Mouse (Mus musculus): ENCODE results near the gene Tcte1.

Gene Tcte1

DNA sequence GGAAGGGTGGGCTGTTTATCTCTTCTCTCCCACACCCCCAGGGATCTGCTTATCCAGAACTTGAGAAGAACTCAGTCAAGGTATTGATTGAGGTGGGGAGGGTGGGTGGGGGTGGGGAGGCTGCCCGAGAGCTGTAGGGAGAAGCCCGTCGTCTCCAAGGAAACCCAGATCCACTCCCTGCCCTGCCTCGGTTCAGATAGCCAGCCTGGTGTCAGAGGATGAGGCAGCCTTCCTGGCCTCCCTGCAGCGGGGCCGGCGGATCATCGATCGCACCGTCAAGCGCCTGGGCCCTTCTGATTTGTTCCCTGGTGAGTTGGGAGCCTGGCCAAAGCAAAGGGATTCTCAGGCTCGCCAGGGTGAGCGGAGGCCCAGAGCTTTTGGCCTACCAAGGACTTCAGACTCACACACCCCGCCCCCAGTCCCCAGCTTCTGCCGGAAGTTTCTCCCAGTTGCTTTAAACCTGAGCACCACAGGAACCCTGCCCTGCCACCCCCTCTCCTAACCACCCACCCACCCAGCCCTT lies 8.0 kb upstream of the Tcte1 start:
- no peak for DNase-seq

- no peak for DNase-seq
These were observed 7.4 kb upstream of the Tcte1 start for GRCm38 (mm10) chr17:45515806-45516205.

GRCm38 (mm10) chr17:45516488-45516887 lies 6.7 kb upstream of the Tcte1 start:
- DNase-seq: peak; percentile 75 to 87

- no peak for DNase-seq
These were observed 6.1 kb upstream of the Tcte1 start for GRCm38 (mm10) chr17:45517135-45517534.

DNA sequence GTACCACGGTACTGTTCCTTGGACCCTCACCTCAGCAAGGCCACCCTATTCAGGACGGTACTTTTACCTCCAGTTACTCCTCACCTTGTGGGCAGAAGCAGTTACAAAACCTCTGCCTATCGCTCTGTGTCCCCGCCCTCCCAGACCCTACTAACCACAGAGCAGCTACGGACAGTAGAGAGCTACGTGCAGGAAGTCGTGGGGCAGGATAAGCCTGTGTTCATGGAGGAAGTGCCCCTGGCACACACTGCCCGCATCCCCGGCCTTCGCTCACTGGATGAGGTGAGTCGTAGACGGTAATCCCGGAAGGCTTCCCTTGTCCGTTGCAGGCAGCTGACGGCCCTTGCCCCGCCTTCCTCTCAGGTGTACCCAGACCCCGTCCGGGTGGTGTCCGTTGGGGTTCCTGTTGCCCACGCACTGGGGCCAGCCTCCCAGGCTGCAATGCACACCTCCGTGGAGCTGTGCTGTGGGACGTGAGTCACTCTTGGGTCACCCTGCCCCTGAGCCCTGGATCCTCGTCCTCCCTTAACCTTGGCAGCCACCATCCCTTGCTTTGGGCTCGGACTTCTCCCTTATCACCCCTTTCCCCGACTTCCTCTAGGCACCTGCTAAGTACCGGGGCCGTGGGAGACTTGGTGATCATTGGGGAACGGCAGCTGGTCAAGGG lies 5.6 kb upstream of the Tcte1 start:
- DNase-seq: no peak

GRCm38 (mm10) chr17:45518766-45519475 lies 4.3 kb upstream of the Tcte1 start:
- DNase-seq: no peak

- DNase-seq: no peak
These were observed 3.1 kb upstream of the Tcte1 start for GRCm38 (mm10) chr17:45520136-45520535.

- DNase-seq: no peak
These were observed 1.7 kb downstream of the Tcte1 start for GRCm38 (mm10) chr17:45524961-45525360.

GRCm38 (mm10) chr17:45526571-45526970 lies 3.3 kb downstream of the Tcte1 start:
- peak; percentile 36 to 75 for DNase-seq

- no peak for DNase-seq
These were observed 7.1 kb downstream of the Tcte1 start for GRCm38 (mm10) chr17:45530346-45530782.

GRCm38 (mm10) chr17:45532896-45533295 lies 9.7 kb downstream of the Tcte1 start:
- no peak for DNase-seq

DNA sequence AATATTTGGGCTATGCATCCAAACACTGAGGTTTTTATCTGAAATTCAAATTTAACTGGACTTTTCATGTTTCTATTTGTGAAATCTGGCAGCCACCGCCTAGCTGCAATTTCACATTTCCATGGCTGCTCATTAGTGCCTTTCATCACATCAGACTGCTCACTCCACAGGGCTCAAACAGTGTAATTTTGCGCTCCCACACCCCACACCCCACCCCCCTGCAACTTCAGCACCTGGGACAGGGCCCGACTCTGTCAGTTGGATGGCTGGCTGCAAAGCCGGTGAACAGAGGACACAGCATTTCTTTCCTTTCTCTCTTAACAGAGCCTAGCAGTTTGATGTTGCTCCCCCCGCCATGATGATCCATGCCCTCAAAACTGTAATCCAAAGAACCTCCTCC lies 13.0 kb downstream of the Tcte1 start:
- DNase-seq: no peak

DNA sequence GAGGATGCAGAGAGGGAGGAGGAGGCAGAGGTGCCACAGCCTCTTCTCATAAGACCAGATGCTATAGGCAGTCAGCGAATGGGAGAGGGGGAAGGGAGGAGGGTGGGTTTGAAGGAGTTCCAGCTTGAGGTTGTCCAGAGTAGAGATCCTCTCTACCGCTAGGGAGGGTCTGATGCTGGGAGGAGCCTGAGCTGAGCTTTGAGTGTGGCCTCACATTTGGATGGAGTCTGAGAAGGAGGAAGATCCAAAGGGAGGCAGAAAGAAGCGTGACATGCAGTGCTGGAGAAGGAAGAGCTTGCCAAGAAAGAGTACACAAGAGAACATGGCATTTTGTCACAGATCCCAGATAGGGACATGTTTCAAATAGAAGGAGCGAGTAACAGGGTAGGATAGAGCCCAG lies 15.2 kb downstream of the Tcte1 start:
- no peak for DNase-seq

- no peak for DNase-seq
These were observed 16.4 kb downstream of the Tcte1 start for GRCm38 (mm10) chr17:45539664-45540063.

- no peak for DNase-seq
These were observed 18.9 kb downstream of the Tcte1 start for GRCm38 (mm10) chr17:45542129-45542528.

DNA sequence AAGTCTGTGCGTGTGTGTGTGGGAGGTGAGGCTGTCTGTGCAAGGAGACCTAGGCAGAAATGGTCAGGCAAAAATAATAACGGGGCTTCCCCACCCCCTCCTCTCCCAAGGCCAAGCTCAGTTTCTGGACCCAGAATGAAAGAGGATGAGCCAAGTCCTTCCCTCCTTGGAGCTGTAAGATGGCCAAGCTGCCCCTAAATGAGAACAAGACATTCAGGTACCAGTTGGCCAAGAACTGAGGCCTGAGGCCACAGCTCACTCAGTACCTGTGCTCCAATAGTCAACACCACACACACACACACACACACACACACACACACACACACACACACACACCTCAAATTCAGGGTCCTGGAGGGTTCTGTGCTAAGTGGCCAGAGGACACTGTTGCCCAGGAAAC lies 19.5 kb downstream of the Tcte1 start:
- no peak for DNase-seq

DNA sequence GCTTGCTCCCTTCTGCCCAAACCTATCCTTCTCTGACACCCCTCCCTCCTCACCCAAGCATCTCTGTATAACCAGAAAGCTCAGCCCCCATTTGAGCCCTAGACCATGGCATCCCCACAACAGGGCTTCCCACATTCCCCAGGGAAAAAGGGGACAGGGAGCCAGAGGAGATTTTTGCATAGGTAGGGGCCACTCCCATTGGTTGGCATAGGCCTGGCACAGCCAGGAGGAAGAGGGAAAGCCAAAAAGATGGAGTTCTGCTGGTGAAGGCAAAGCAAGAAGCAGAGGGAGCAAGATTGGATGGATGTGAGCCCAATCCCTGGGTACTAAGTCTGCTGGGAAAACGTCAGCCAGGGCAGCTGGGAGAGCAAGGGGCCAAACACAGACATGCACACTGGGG lies 19.9 kb downstream of the Tcte1 start:
- DNase-seq: no peak

- DNase-seq: no peak
These were observed 21.0 kb downstream of the Tcte1 start for GRCm38 (mm10) chr17:45544001-45544872.

- DNase-seq: no peak
These were observed 21.6 kb downstream of the Tcte1 start for GRCm38 (mm10) chr17:45544873-45545277.

DNA sequence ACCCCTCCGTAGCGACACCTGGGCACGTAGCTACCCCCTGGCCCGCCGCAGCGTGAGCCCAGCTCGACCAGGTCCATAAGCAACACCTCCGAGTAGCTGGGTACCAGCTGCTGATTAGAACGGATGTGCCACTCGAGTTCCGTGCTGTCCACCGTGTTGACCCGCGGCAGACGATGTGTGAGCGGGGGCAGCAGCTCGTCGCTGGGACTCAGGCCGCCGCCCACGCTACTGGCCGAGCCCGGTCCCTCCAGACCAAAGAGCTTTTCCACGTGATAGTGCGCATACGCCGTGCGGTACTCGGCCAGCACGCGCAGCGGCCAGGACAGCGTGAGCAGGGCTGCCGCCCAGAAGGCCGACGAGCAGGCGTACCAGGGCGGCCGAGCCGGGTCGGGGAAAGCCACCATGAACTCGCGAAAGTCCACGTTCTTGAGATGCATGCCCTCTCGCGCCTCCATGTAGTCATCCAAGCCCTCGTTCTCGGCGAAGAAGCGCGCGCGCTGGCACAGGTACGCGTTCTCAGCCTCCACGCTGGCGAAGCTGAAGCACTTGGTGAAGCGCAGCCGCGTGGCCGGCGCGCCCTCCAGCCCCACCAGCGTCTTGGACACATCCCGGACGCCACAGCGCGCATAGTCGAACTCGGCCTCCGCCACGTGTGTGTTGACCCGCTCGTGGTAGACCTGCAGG lies 22.2 kb downstream of the Tcte1 start:
- DNase-seq: no peak

GRCm38 (mm10) chr17:45546941-45547340 lies 23.7 kb downstream of the Tcte1 start:
- DNase-seq: no peak

DNA sequence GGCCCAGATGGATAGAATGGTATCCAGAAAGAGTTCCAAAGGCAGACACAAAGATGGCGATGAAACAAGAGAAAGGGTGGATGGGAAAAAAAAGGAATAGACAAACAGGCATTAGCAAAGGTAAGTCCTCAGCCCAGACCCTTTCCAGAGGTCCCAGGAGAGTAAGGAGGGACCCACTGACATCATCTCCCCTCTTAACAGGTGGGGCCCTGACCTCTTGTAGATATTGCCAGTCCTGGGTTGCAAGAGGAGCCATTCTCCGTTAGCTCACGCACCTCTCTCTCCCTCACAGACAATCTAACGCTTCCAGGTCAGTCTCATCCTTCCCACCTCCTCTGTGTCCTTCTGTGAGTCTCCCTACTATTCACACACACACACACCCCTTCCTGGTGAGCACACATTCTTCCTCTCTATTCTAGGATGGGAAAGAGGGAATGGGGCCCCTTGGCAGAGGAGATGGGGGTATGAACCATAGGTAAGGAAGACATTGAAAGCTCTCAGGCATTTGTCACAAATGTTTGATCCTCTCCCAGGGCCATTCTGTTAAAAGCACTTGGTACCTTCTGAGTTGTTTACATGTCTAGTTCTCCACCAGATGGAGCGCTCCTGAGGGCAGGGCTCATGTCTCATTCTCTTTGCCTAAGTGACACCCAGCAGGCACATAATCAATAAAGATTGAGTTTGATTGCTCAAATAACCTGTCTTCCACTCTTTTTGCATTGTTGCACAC lies 24.4 kb downstream of the Tcte1 start:
- DNase-seq: no peak
